ENCODE assay signal across 8 mouse cellular contexts in the genomic region with DNA sequence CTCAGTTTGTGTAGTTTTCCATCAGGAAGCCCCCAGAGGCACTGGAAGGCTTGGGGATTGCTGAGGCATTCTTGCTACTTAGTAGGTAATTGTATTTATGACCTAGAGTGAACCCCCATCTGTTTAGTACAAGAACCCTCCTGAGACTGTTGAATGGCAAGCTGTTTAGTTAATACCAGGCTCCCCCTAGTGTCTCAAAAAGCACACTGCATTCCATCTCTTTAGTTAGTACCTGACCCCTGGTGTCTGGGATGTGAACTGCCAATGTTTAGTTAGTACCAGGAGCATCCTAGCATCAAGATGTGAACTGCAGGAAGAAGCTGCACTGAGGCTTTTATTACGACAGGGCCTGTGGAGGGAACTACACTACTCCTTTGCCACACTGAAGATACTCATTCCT. TPM values are rescaled to one million over a fixed set of nuclear protein-coding genes. Genes with fewer than 3 reads are reported as not detected.
DNase-seq lines count a peak whose midpoint lies in the region; ATAC-seq and TF ChIP-seq lines count a peak whose summit lies in the region.

No protein-coding gene starts in this region.

- H3K4me2 ChIP-seq in embryonic facial prominence, embryonic 11.5 days (ENCODE audit: low read depth, low read length), result no peak overlapping the region
- H3K4me2 ChIP-seq in lung, embryonic 14.5 days, result no peak overlapping the region

- no peaks in the 10 kb centered on the region for H3K27me3 ChIP-seq in embryonic facial prominence, embryonic 11.5 days (ENCODE audit: control insufficient read depth, insufficient read depth, low read length)
- H3K27me3 ChIP-seq in lung, embryonic 14.5 days (ENCODE audit: insufficient read depth, low read length), result no peaks in the 10 kb centered on the region

- H3K27ac ChIP-seq in embryonic facial prominence, embryonic 11.5 days (replicated peaks; ENCODE audit: low read depth, low read length), result no peak overlapping the region
- no peak overlapping the region for H3K27ac ChIP-seq in lung, embryonic 14.5 days (ENCODE audit: low read depth)

- H3K9ac ChIP-seq in embryonic facial prominence, embryonic 11.5 days (replicated peaks; ENCODE audit: low read length), result no peak overlapping the region
- no peak overlapping the region for H3K9ac ChIP-seq in lung, embryonic 14.5 days

- no peak for ATAC-seq in embryonic facial prominence, embryonic 11.5 days (replicated peaks; ENCODE audit: insufficient number of reproducible peaks, low FRiP score, low TSS enrichment, low read depth)
- peak; percentile 35 for ATAC-seq in lung, embryonic 14.5 days (ENCODE audit: insufficient read depth)

- no peaks in the 10 kb centered on the region for H3K9me3 ChIP-seq in embryonic facial prominence, embryonic 11.5 days (replicated peaks; ENCODE audit: control insufficient read depth, low read length)
- H3K9me3 ChIP-seq in lung, embryonic 14.5 days (ENCODE audit: low read depth, low read length), result no peaks in the 10 kb centered on the region

- TF ChIP-seq CTCF in lung, embryonic 14.5 days (IDR thresholded peaks at IDR 0.05; ENCODE audit: low read depth), result peak; percentile 98

- 50% methylated on average over 1 of the region's 1 CpGs for WGBS in embryonic facial prominence, embryonic 11.5 days
- WGBS in large intestine, adult 2 months, result 22% methylated on average over 1 of the region's 1 CpGs
- 29% methylated on average over 1 of the region's 1 CpGs for WGBS in lung, embryonic 14.5 days

- H3K4me3 ChIP-seq in embryonic facial prominence, embryonic 11.5 days (ENCODE audit: low read depth, low read length), result no peak overlapping the region
- no peak overlapping the region for H3K4me3 ChIP-seq in lung, embryonic 14.5 days (ENCODE audit: low read depth, low read length)

- H3K4me1 ChIP-seq in embryonic facial prominence, embryonic 11.5 days (ENCODE audit: control insufficient read depth, insufficient read depth, low read length), result no peaks in the 10 kb centered on the region
- H3K4me1 ChIP-seq in lung, embryonic 14.5 days (ENCODE audit: insufficient read depth), result no peaks in the 10 kb centered on the region

- no peaks in the 10 kb centered on the region for H3K36me3 ChIP-seq in embryonic facial prominence, embryonic 11.5 days (replicated peaks; ENCODE audit: control insufficient read depth, insufficient read depth, low read depth, low read length)
- no peaks in the 10 kb centered on the region for H3K36me3 ChIP-seq in lung, embryonic 14.5 days (ENCODE audit: insufficient read depth)

- intact Hi-C loops in heart, postnatal 14 days (cut with DNase I), result loop anchor here (1.0 to 10.0 kb wide), 4 partner anchors 107 to 775 kb away; a partner anchor contains a TSS

- peak; percentile 72 to 81 for DNase-seq in CD8-positive naive resting alpha-beta T cell, adult 2 months (ENCODE audit: low read depth in 2 of 2, low spot score in 2 of 2)
- DNase-seq in adrenal gland, postnatal 14 days, result peak; percentile 83
- DNase-seq in embryonic facial prominence, embryonic 11.5 days (ENCODE audit: low spot score), result peak; percentile 91
- peak; percentile 69 to 82 for DNase-seq in heart, postnatal 14 days
- DNase-seq in large intestine, adult 2 months (ENCODE audit: low read depth, low spot score), result peak; percentile 51
- DNase-seq in lung, embryonic 14.5 days, result peak; percentile 92
- peak; percentile 14 for DNase-seq in ovary, postnatal 36 days (ENCODE audit: low spot score)
- peak; percentile 66 to 86 for DNase-seq in thymus, postnatal 10 days (ENCODE audit: low spot score in 2 of 2)

RNA-seq across cellular contexts. Expression of a gene that starts 30.5 kb away (rescaled TPM):
- total RNA-seq in adrenal gland, postnatal 14 days (2021), result 1.0 and 2.1 TPM in 2 replicates
- 41.9 and 42.1 TPM in 2 replicates for polyA plus RNA-seq in embryonic facial prominence, embryonic 11.5 days (2014; fragmentation: Nextera tagmentation; extraction: Ambion mirVana)
- total RNA-seq in heart, postnatal 14 days (2021), result under 1 TPM; 0.31 to 0.44 TPM
- polyA plus RNA-seq in large intestine, adult 2 months (2012; rRNA removed), result 52.1 and 68.5 TPM in 2 replicates
- 43.3 and 45.8 TPM in 2 replicates for polyA plus RNA-seq in lung, embryonic 14.5 days (2014; fragmentation: Nextera tagmentation; extraction: Ambion mirVana)

Comparison
In these comparisons a context has a peak if more than half of its experiments do, and no peak if none do; other contexts are left out.
1. DNase-seq: peak in every context shown above with its lines; median percentile 92 in lung, embryonic 14.5 days; 91 in embryonic facial prominence, embryonic 11.5 days; 83 in adrenal gland, postnatal 14 days; 76 in CD8-positive naive resting alpha-beta T cell, adult 2 months; 76 in thymus, postnatal 10 days; 76 in heart, postnatal 14 days; 51 in large intestine, adult 2 months; 14 in ovary, postnatal 36 days.